Mouse (Mus musculus) midbrain, embryonic 15.5 days (tissue): ENCODE data around the gene Glrx5. TPM values are rescaled to one million over a fixed set of nuclear protein-coding genes. Genes with fewer than 3 reads are reported as not detected.

Source experiments
- ATAC-seq: fragments of 200-750 bp; cut with Nextera tagmentation; replicated peaks from 2 replicates; pipeline ENCODE4 v1.8.0; 2017; ENCODE audit warnings: moderate TSS enrichment
- H3K27ac ChIP-seq: fragments of 300-500 bp; sonication (generic); 2 replicates; pipeline ENCODE4 v1.5.1; 2015; ENCODE audit warnings: mild to moderate bottlenecking, inconsistent platforms
- H3K27me3 ChIP-seq: fragments of 300-500 bp; sonication (generic); replicated peaks from 2 replicates; pipeline ENCODE4 v1.6.1; 2015; ENCODE audit warnings: inconsistent platforms
- H3K36me3 ChIP-seq: fragments of 300-500 bp; sonication (generic); replicated peaks from 2 replicates; pipeline ENCODE4 v1.6.1; 2015; ENCODE audit warnings: inconsistent platforms
- H3K4me1 ChIP-seq: fragments of 300-500 bp; sonication (generic); 2 replicates; pipeline ENCODE4 v1.6.1; 2015; ENCODE audit warnings: inconsistent platforms
- H3K4me2 ChIP-seq: fragments of 300-500 bp; sonication (generic); 2 replicates; pipeline ENCODE4 v1.6.1; 2015; ENCODE audit warnings: inconsistent platforms, mild to moderate bottlenecking, moderate library complexity
- H3K4me3 ChIP-seq: fragments of 300-500 bp; sonication (generic); 2 replicates; pipeline ENCODE4 v1.5.1; 2015; ENCODE audit warnings: mild to moderate bottlenecking, inconsistent platforms
- H3K9ac ChIP-seq: fragments of 300-500 bp; sonication (generic); 2 replicates; pipeline ENCODE4 v1.6.1; 2015; ENCODE audit warnings: mild to moderate bottlenecking, inconsistent platforms
- H3K9me3 ChIP-seq: fragments of 300-500 bp; sonication (generic); 2 replicates; pipeline ENCODE4 v1.6.1; 2016; ENCODE audit warnings: inconsistent platforms
- WGBS: fragments of 180-500 bp; shearing (Covaris S2); methylation state at CpG from one replicate; pipeline ENCODE4 v1.1.7; 2015; ENCODE audit warnings: mixed read lengths; 5-methylcytosine and 5-hydroxymethylcytosine counted together
- polyA plus RNA-seq: library from polyadenylated mRNA; unstranded; fragments of >200 nt; fragmentation: Nextera tagmentation; extraction: Ambion mirVana; gene quantifications from 2 replicates; pipeline ENCODE4 v1.2.1, GENCODE M21; 2015

The Glrx5 gene
- polyA plus RNA-seq, 1 experiment from 2014 or later = 143 TPM

- ATAC-seq = no peak
- Histone ChIP-seq H3K27ac (no peak overlapping the region), H3K36me3 (no peaks in the 10 kb centered on the region), H3K4me2 (no peak overlapping the region), H3K4me3 (no peak overlapping the region), H3K27me3 (no peaks in the 10 kb centered on the region), H3K9me3 (no peaks in the 10 kb centered on the region), H3K4me1 (peaks cover 7% of the 10 kb centered on the region; the same call in 1 of the 2 replicates), H3K9ac (no peak overlapping the region)
- WGBS = 66% methylated on average over 10 of the region's 10 CpGs
Measured at GRCm38 (mm10) chr12:105066523-105066922, 34.0 kb downstream of the Glrx5 start.

- no peak overlapping the region for H3K9ac ChIP-seq
- no peak for ATAC-seq
- H3K4me1 ChIP-seq = no peaks in the 10 kb centered on the region
- no peaks in the 10 kb centered on the region for H3K36me3 ChIP-seq
- H3K4me2 ChIP-seq = no peak overlapping the region
- no peaks in the 10 kb centered on the region for H3K27me3 ChIP-seq
- WGBS = 85% methylated on average over 5 of the region's 5 CpGs
- H3K9me3 ChIP-seq = no peaks in the 10 kb centered on the region
- no peak overlapping the region for H3K27ac ChIP-seq
- H3K4me3 ChIP-seq = no peak overlapping the region
Measured at GRCm38 (mm10) chr12:105068911-105069310, 36.4 kb downstream of the Glrx5 start.

GRCm38 (mm10) chr12:105073708-105074107 lies 41.2 kb downstream of the Glrx5 start:
- 41% methylated on average over 9 of the region's 9 CpGs for WGBS
- Histone ChIP-seq H3K4me3 (no peak overlapping the region), H3K9ac (no peak overlapping the region), H3K4me1 (peaks cover 11% of the 10 kb centered on the region), H3K36me3 (no peaks in the 10 kb centered on the region), H3K27ac (no peak overlapping the region), H3K4me2 (no peak overlapping the region), H3K9me3 (no peaks in the 10 kb centered on the region), H3K27me3 (no peaks in the 10 kb centered on the region)
- no peak for ATAC-seq

- Histone ChIP-seq H3K27ac (peak overlapping the region; percentile 38; the same call in 1 of the 2 replicates), H3K36me3 (no peaks in the 10 kb centered on the region), H3K27me3 (no peaks in the 10 kb centered on the region), H3K4me3 (no peak overlapping the region), H3K4me1 (peaks cover 11% of the 10 kb centered on the region), H3K9me3 (no peaks in the 10 kb centered on the region), H3K9ac (no peak overlapping the region), H3K4me2 (no peak overlapping the region)
- no peak for ATAC-seq
- WGBS = 53% methylated on average over 7 of the region's 7 CpGs
Measured at GRCm38 (mm10) chr12:105075496-105075895, 43.0 kb downstream of the Glrx5 start.

GRCm38 (mm10) chr12:105076511-105076910 lies 44.0 kb downstream of the Glrx5 start:
- no peak overlapping the region for H3K9ac ChIP-seq
- H3K4me1 ChIP-seq = peaks cover 11% of the 10 kb centered on the region
- no peaks in the 10 kb centered on the region for H3K36me3 ChIP-seq
- WGBS = 88% methylated on average over 3 of the region's 3 CpGs
- H3K27ac ChIP-seq = peak overlapping the region; percentile 49; the same call in 1 of the 2 replicates
- H3K9me3 ChIP-seq = no peaks in the 10 kb centered on the region
- no peaks in the 10 kb centered on the region for H3K27me3 ChIP-seq
- no peak overlapping the region for H3K4me3 ChIP-seq
- H3K4me2 ChIP-seq = no peak overlapping the region
- ATAC-seq = no peak

GRCm38 (mm10) chr12:105077232-105077631 lies 44.7 kb downstream of the Glrx5 start:
- Histone ChIP-seq H3K27ac (no peak overlapping the region), H3K36me3 (no peaks in the 10 kb centered on the region), H3K9ac (no peak overlapping the region), H3K4me1 (peaks cover 11% of the 10 kb centered on the region), H3K4me2 (no peak overlapping the region), H3K27me3 (no peaks in the 10 kb centered on the region), H3K9me3 (no peaks in the 10 kb centered on the region), H3K4me3 (no peak overlapping the region)
- ATAC-seq = no peak
- WGBS = 92% methylated on average over 2 of the region's 2 CpGs

- WGBS = 77% methylated on average over 5 of the region's 5 CpGs
- 0 out of 2 replicates have a peak, but pooled peaks cover under 1% of the 10 kb centered on the region for H3K4me1 ChIP-seq
- H3K4me3 ChIP-seq = no peak overlapping the region
- no peak overlapping the region for H3K27ac ChIP-seq
- ATAC-seq = no peak
- H3K4me2 ChIP-seq = no peak overlapping the region
- H3K27me3 ChIP-seq = no peaks in the 10 kb centered on the region
- H3K36me3 ChIP-seq = no peaks in the 10 kb centered on the region
- H3K9ac ChIP-seq = no peak overlapping the region
- no peaks in the 10 kb centered on the region for H3K9me3 ChIP-seq
Measured at GRCm38 (mm10) chr12:105084171-105084570, 51.7 kb downstream of the Glrx5 start.

GRCm38 (mm10) chr12:105084816-105085215 lies 52.3 kb downstream of the Glrx5 start:
- H3K4me1 ChIP-seq = 0 out of 2 replicates have a peak, but pooled peaks cover 4% of the 10 kb centered on the region
- H3K9ac ChIP-seq = no peak overlapping the region
- no peaks in the 10 kb centered on the region for H3K36me3 ChIP-seq
- H3K27me3 ChIP-seq = no peaks in the 10 kb centered on the region
- H3K27ac ChIP-seq = no peak overlapping the region
- no peak overlapping the region for H3K4me2 ChIP-seq
- H3K4me3 ChIP-seq = no peak overlapping the region
- WGBS = 82% methylated on average over 6 of the region's 6 CpGs
- no peak for ATAC-seq
- no peaks in the 10 kb centered on the region for H3K9me3 ChIP-seq

- no peak overlapping the region for H3K4me3 ChIP-seq
- H3K27me3 ChIP-seq = no peaks in the 10 kb centered on the region
- H3K4me2 ChIP-seq = no peak overlapping the region
- no peaks in the 10 kb centered on the region for H3K36me3 ChIP-seq
- ATAC-seq = no peak
- H3K4me1 ChIP-seq = 0 out of 2 replicates have a peak, but pooled peaks cover 4% of the 10 kb centered on the region
- no peaks in the 10 kb centered on the region for H3K9me3 ChIP-seq
- WGBS = 78% methylated on average over 12 of the region's 12 CpGs
- H3K27ac ChIP-seq = no peak overlapping the region
- no peak overlapping the region for H3K9ac ChIP-seq
Measured at GRCm38 (mm10) chr12:105085296-105085695, 52.8 kb downstream of the Glrx5 start.

GRCm38 (mm10) chr12:105086781-105087180 lies 54.3 kb downstream of the Glrx5 start:
- no peak overlapping the region for H3K4me2 ChIP-seq
- 0 out of 2 replicates have a peak, but pooled peaks cover 4% of the 10 kb centered on the region for H3K4me1 ChIP-seq
- no peaks in the 10 kb centered on the region for H3K9me3 ChIP-seq
- ATAC-seq = no peak
- no peaks in the 10 kb centered on the region for H3K36me3 ChIP-seq
- H3K27me3 ChIP-seq = no peaks in the 10 kb centered on the region
- H3K27ac ChIP-seq = no peak overlapping the region
- H3K4me3 ChIP-seq = no peak overlapping the region
- no peak overlapping the region for H3K9ac ChIP-seq
- WGBS = 96% methylated on average over 6 of the region's 6 CpGs

GRCm38 (mm10) chr12:105087353-105087752 lies 54.9 kb downstream of the Glrx5 start:
- no peak overlapping the region for H3K9ac ChIP-seq
- no peak for ATAC-seq
- H3K27me3 ChIP-seq = no peaks in the 10 kb centered on the region
- H3K9me3 ChIP-seq = no peaks in the 10 kb centered on the region
- WGBS = 82% methylated on average over 3 of the region's 3 CpGs
- H3K36me3 ChIP-seq = no peaks in the 10 kb centered on the region
- H3K4me2 ChIP-seq = no peak overlapping the region
- H3K27ac ChIP-seq = no peak overlapping the region
- H3K4me3 ChIP-seq = no peak overlapping the region
- 0 out of 2 replicates have a peak, but pooled peaks cover 4% of the 10 kb centered on the region for H3K4me1 ChIP-seq

- Histone ChIP-seq H3K4me1 (peaks cover 14% of the 10 kb centered on the region), H3K4me2 (no peak overlapping the region), H3K9ac (no peak overlapping the region), H3K27ac (no peak overlapping the region), H3K27me3 (no peaks in the 10 kb centered on the region), H3K9me3 (no peaks in the 10 kb centered on the region), H3K36me3 (no peaks in the 10 kb centered on the region), H3K4me3 (no peak overlapping the region)
- no peak for ATAC-seq
- 24% methylated on average over 5 of the region's 5 CpGs for WGBS
Measured at GRCm38 (mm10) chr12:105089231-105089630, 56.7 kb downstream of the Glrx5 start.

GRCm38 (mm10) chr12:105091604-105092003 lies 59.1 kb downstream of the Glrx5 start:
- H3K9me3 ChIP-seq = no peaks in the 10 kb centered on the region
- H3K36me3 ChIP-seq = no peaks in the 10 kb centered on the region
- H3K4me3 ChIP-seq = no peak overlapping the region
- ATAC-seq = no peak
- H3K9ac ChIP-seq = no peak overlapping the region
- no peak overlapping the region for H3K27ac ChIP-seq
- no peak overlapping the region for H3K4me2 ChIP-seq
- H3K27me3 ChIP-seq = no peaks in the 10 kb centered on the region
- peaks cover 14% of the 10 kb centered on the region for H3K4me1 ChIP-seq
- WGBS = 90% methylated on average over 6 of the region's 6 CpGs
